Mouse (Mus musculus) ES-E14 (cell line): ENCODE data around the gene Eya3. TPM values are rescaled to one million over a fixed set of nuclear protein-coding genes. Genes with fewer than 3 reads are reported as not detected.
A peak's percentile ranks its signal among the peaks of the same experiment; 100 is the strongest.

ENCODE experiments used
- DNase-seq: peaks from one replicate; pipeline ENCODE4 v3.0.0-alpha.2; 2013; ENCODE audit warnings: low read depth, low spot score
- H3K27ac ChIP-seq: 2 replicates; pipeline ENCODE4 v1.5.1; 2012; ENCODE audit warnings: low read depth, mild to moderate bottlenecking, low read length, moderate library complexity, mixed read lengths; ENCODE audit not compliant: poor library complexity, insufficient read depth, severe bottlenecking
- H3K36me3 ChIP-seq: 2 replicates; pipeline ENCODE4 v1.6.1; 2012; ENCODE audit warnings: mild to moderate bottlenecking, low read length, moderate library complexity, mixed read lengths; ENCODE audit not compliant: control insufficient read depth, poor library complexity, insufficient read depth, severe bottlenecking
- H3K4me1 ChIP-seq, 2 experiments: fragments of 150-350 bp in 1 of 2; sonication (generic) in 1 of 2; 2 replicates each; pipeline ENCODE4 v1.6.1; 2012; ENCODE audit warnings: low read length in 2 of 2, mild to moderate bottlenecking in 1 of 2, mixed read lengths in 1 of 2; ENCODE audit not compliant: control insufficient read depth in 2 of 2, insufficient read depth in 2 of 2, poor library complexity in 1 of 2
- H3K4me3 ChIP-seq, 2 experiments: fragments of 150-350 bp in 1 of 2; sonication (generic) in 1 of 2; 2 replicates each; pipeline ENCODE4 v1.5.1; 2012; ENCODE audit warnings: low read length in 2 of 2, low read depth in 1 of 2, mild to moderate bottlenecking in 1 of 2, mixed read lengths in 1 of 2; ENCODE audit not compliant: insufficient read depth in 1 of 2, poor library complexity in 1 of 2, severe bottlenecking in 1 of 2
- H3K9ac ChIP-seq: 2 replicates; pipeline ENCODE4 v1.6.1; 2012; ENCODE audit warnings: low read depth, mild to moderate bottlenecking, low read length, mixed read lengths; ENCODE audit not compliant: poor library complexity, insufficient read depth, severe bottlenecking
- H3K9me3 ChIP-seq: fragments of 150-350 bp; sonication (generic); 2 replicates; pipeline ENCODE4 v1.6.1; 2012; ENCODE audit warnings: low read depth, mild to moderate bottlenecking, low read length; ENCODE audit not compliant: control insufficient read depth, insufficient read depth
- CHD2 ChIP-seq: IDR thresholded peaks from 2 replicates; pipeline ENCODE4 v1.6.1; 2014; ENCODE audit warnings: mild to moderate bottlenecking, low read depth, low read length, inconsistent platforms
- HCFC1 ChIP-seq: IDR thresholded peaks from 2 replicates; pipeline ENCODE4 v1.6.1; 2012; ENCODE audit warnings: low read length, inconsistent platforms, borderline replicate concordance; ENCODE audit not compliant: insufficient read depth
- MAFK ChIP-seq: IDR thresholded peaks from 2 replicates; pipeline ENCODE4 v1.6.1; 2014; ENCODE audit warnings: mild to moderate bottlenecking, low read depth, low read length, inconsistent platforms; ENCODE audit not compliant: insufficient read depth
- ZC3H11A ChIP-seq: IDR thresholded peaks from 2 replicates; pipeline ENCODE4 v1.6.1; 2012; ENCODE audit warnings: low read depth, mild to moderate bottlenecking, inconsistent platforms, low read length, borderline replicate concordance
- ZNF384 ChIP-seq: IDR thresholded peaks from 2 replicates; pipeline ENCODE4 v1.6.1; 2012; ENCODE audit warnings: low read depth, low read length, inconsistent platforms
- in situ Hi-C, 2 experiments: fragments of 600-800 bp; cut with MboI; formaldehyde crosslinking; loops; one replicate each; pipeline ENCODE4 v1.15.1; 2025; ENCODE audit warnings: low sequenced_read_pairs in 2 of 2, inconsistent platforms in 1 of 2; ENCODE audit not compliant: unreplicated experiment in 2 of 2
- total RNA-seq: library from RNA; depleted of rRNA; stranded (reverse); fragments of 300-350 nt; gene quantifications from 2 replicates; pipeline ENCODE4 v1.2.3, GENCODE M21; 2012; rRNA removed

The Eya3 gene
- total RNA-seq, 1 experiment, result 31.9 TPM

DNA sequence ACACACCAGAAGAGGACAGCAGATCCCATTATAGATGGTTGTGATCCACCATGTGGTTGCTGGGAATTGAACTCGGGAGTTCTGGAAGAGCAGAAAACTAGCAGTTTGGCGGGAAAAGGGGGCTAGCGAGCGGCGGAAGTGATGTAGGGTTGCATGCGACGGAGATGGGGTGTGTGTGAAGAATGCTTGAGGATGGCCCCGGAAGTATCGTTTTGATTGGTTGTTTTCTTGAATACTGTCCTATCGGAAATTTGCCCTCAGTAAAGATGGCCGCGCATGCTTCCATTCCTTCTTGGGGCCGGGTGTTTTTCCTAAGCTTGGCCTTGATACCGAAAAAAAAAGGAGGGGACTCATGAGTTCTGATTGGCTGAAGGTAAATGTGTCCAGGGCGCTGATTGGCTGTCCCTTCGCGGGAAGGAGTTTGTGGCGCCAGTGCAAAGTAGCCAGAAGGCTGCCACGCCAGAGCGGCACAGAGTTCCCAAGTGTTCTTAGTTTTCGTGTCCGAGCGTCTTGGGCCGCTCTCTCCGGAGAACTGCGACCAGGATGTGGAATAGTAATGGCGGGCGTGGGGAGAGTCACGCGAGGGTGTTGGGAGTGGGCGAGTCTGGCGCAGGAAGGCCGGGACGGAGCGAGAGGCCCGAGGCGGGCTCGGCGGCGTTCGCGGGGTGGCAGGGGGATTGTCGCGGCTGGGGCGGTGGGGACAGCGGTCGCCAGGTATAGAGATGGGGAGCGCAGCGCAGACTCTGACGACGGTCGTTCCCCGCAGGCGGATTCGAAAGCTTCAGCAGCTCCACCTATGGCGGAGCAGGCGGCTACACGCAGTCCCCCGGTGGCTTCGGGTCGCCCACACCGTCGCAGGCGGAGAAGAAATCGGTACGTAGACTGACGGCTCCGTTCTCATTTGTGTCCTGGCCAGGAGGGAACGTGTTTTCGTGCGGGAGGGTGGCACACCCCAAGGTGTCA, 129.4 kb downstream of the Eya3 start, which contains the start of gene Rpa2:
TSS of gene Rpa2 (plus strand) at position 419 of the 963 bp plus-strand sequence.
- Histone ChIP-seq H3K27ac (peak within 1 kb of the TSS; percentile 96), H3K9me3 (no peaks in the 10 kb centered on the region), H3K9ac (peak within 1 kb of the TSS; percentile 100), H3K4me3 (peak within 1 kb of the TSS; percentile 99 to 100), H3K36me3 (peaks cover 26% of the 10 kb centered on the region), H3K4me1 (peaks cover 1 to 2% of the 10 kb centered on the region in 2 experiments; a peak in 2 of 4 replicates)
- peak; percentile 100 for DNase-seq
- in situ Hi-C loops, result no loop called here
- TF ChIP-seq ZNF384 (peak; percentile 96), MAFK (no peak), ZC3H11A (no peak), HCFC1 (peak; percentile 89), CHD2 (peak; percentile 80)

DNA sequence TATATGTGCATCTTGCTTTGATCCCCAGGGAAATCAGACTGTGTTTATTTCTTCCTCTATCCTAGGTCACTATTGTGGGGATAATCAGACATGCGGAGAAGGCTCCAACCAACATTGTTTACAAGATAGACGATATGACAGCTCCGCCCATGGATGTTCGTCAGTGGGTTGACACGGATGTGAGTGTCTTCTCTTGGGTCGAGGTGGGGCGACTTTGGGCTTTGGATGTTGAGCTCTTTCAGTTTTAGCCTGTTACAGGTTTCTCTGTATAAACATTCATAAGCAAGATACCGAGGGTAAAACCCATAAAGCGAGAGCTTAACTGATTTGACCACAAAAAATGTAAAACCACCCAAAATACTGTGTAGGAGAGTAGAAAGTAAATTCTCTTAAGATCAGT, 133.0 kb downstream of the Eya3 start:
- TF ChIP-seq ZC3H11A, result no peak
- TF ChIP-seq CHD2, result no peak
- no peak for TF ChIP-seq HCFC1
- TF ChIP-seq ZNF384, result no peak
- no peak for TF ChIP-seq MAFK
- peaks cover 54% of the 10 kb centered on the region for H3K36me3 ChIP-seq
- no peak overlapping the region for H3K4me3 ChIP-seq
- H3K27ac ChIP-seq, result no peak overlapping the region
- no peak overlapping the region for H3K9ac ChIP-seq
- no peaks in the 10 kb centered on the region for H3K9me3 ChIP-seq
- H3K4me1 ChIP-seq, result peaks cover 1 to 2% of the 10 kb centered on the region in 2 experiments; a peak in 2 of 4 replicates
- in situ Hi-C loops, result no loop called here
- no peak for DNase-seq

Other genes with a start within 250 kb of the Eya3 start
- 4.0 and 7.8 TPM in 2 replicates for gene Phactr4, start 216.5 kb upstream of the Eya3 start, total RNA-seq
- 29.7 and 32.8 TPM in 2 replicates for gene Med18, start 175.1 kb upstream of the Eya3 start, total RNA-seq
- gene Sesn2, start 128.5 kb upstream of the Eya3 start, total RNA-seq, result 75.8 and 96.1 TPM in 2 replicates
- gene Atpif1, start 105.3 kb upstream of the Eya3 start, total RNA-seq, result 485 and 496 TPM in 2 replicates
- 127 and 167 TPM in 2 replicates for gene Dnajc8, start 103.4 kb upstream of the Eya3 start, total RNA-seq
- 0.26 and 0.40 TPM in 2 replicates for gene Ptafr, start 74.9 kb upstream of the Eya3 start, total RNA-seq
- gene Xkr8, start 93.6 kb downstream of the Eya3 start, total RNA-seq, result 9.6 and 15.5 TPM in 2 replicates
- gene Smpdl3b, start 118.3 kb downstream of the Eya3 start, total RNA-seq, result 28.9 and 40.2 TPM in 2 replicates
- 105 and 112 TPM in 2 replicates for gene Rpa2, start 129.3 kb downstream of the Eya3 start, total RNA-seq
- 1.1 and 1.3 TPM in 2 replicates for gene Themis2, start 157.4 kb downstream of the Eya3 start, total RNA-seq
- gene Ppp1r8, start 204.2 kb downstream of the Eya3 start, total RNA-seq, result 90.8 and 105 TPM in 2 replicates
- gene Stx12, start 245.5 kb downstream of the Eya3 start, total RNA-seq, result 22.7 and 27.6 TPM in 2 replicates